Mouse (Mus musculus) gastrocnemius, postnatal 25 days (tissue): ENCODE measurements at regions not wholly inside any gene's neighbourhood (a gene's known extent, or its start where the extent isn't known, plus 50 kb on each side); places are given as distances from the start of the nearest gene placed in this dataset.
"Not testable (repeated sequence)": the region's sequence is repeated elsewhere in the genome, so short reads cannot be mapped to it uniquely, and the experiment has no call there.

Experiments used
- DNase-seq: peaks from one replicate; pipeline ENCODE4 v3.0.0; 2022

DNA sequence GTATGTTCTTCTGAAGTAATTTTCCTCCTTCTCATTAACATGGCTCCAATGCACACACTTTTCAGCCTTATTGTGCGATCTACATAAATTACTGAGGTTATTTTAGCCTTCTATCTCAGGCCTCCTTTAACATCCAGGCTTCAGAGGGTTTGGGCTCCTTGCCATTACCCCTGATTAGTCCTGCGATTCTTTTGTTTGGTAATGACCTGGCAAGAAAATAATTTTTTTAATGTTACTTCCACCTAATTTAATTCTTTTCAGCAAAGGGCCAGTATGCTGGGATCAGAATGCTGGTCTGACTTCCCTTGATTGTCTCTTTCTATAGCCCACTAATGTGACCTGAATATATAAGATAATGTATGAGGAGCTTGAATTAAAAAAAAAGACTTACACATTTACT is 739.4 kb downstream of the Tbl1xr1 start:
- no peak for DNase-seq

DNA sequence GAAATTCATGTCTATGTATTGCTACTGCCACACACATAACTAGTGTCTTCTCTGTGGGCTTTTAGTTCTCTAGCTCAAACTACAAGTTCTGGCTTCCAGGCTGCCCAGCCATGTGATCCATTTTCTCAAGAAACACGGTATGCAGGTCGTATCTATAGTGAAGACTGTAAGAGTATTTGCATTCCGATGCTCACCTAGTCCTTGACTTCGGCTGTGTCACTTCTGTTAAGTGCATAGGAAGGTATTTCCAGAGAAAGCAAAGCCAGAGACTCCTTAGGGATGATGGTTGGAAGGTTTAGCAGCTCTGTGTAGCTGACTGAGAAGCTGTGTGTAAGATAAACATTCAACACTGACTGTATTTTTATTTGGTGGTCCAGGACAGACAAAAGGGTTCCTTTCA is 750.0 kb downstream of the Tbl1xr1 start:
- no peak for DNase-seq

DNA sequence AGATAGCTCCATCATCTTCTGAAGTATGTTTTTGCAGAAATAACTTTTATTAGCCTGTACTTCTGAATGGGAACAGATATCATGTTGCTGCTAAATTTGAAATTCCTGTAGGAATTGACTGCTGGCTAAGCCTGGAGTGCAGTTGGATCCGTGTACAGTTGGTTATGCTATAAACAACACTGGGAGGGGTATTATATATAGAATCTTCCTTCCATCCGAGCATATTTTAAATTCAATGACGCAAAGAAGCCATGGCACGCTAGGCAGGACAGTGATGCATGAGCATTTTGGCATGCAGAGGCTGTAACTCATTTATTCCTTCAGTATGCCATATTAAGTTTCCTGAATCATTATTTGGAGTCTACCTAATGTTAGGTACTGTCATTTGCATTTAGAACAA is 762.5 kb downstream of the Tbl1xr1 start:
- DNase-seq, result no peak

DNA sequence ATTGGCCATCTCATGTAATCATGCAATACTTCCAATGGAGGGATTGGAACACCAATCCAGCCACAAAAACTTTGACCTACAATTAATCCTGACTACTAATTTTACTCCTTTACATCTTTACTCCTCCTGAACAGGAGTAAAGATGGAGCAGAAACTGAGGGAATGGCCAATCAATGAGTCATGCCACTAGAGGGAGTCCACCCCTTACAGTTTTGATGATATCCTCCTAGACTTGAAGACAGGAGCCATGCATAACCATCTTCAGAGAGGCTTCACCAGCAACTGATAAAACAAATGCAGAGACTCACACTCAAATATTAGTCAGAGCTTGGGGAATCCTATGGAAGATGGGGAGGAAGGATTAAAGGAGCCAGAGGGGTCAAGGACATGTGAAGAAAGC is 774.0 kb downstream of the Tbl1xr1 start:
- no peak for DNase-seq

DNA sequence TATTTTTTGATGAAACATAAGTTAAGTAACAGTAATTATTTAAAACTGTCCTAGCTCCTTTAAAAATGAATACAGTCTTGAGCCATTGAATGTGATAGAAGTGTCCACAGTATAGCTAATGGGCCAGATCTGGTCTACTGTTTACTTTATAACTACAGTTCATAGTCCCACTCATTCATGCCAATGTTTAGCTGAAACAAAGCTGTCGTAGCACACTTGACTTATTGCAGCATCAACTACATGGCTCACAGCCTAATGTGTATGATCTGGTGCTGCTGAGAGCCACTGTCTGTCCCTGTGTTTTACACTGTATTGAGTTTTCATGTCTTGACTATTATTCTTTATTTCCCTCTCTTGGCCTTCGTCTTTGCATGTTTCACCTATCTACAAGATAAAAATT is 787.1 kb downstream of the Tbl1xr1 start:
- DNase-seq, result no peak

DNA sequence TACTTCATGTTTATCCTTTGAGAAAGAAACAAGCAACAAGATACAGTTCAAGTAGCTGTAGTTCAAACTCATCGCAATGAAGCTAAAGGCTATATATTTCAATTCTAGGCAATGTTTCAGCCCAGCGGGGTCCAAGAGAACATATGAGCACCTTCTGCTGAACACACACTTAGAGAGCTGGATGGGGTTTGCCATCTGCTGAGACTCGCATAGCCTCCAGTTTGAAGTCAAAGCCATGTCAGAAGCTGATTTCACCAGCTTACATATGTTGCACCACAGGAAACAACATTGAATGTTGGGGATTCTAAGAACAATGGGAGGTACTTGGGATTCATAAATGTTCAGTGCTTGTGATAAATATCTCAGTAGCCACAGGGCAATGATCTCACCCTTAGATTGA is 801.4 kb downstream of the Tbl1xr1 start:
- DNase-seq, result no peak

DNA sequence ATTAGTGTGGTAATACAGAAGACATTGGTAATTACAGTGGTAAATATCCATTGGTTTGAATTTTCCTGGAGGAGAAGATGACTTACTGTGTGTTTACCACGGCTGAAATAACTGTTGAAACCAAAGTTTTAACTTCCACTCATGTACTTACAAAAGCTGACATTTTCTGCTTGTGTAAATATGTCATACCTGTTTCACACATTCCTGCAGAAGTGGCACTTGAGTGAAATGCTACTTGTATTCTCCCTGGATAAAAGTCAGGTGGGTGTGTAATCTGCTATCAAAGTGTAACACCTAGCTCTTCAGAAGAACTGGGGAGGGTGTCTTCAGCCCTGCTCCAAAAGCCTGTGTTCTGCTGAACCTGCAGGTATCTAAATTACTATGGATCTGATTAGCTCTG is 816.3 kb downstream of the Tbl1xr1 start:
- no peak for DNase-seq

DNA sequence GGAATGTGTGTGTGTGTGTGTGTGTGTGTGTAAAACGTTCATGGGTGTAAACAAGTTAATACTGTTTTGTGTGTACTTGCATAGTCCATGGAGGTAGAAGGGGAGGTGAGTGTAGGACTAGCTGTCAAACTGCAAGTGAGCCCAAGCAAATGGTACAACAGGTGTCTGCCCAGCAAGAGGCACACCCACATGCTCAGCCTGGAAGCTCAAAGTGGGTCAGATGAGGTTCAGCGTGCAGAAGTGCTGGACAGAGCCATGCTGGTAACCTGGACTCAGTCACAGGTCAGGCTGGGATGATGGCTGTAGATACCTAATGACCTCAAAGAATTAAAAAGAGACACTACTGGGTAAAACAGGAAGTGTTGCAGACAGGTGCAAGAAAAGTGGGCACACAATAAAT is 821.2 kb downstream of the Tbl1xr1 start:
- DNase-seq, result no peak

DNA sequence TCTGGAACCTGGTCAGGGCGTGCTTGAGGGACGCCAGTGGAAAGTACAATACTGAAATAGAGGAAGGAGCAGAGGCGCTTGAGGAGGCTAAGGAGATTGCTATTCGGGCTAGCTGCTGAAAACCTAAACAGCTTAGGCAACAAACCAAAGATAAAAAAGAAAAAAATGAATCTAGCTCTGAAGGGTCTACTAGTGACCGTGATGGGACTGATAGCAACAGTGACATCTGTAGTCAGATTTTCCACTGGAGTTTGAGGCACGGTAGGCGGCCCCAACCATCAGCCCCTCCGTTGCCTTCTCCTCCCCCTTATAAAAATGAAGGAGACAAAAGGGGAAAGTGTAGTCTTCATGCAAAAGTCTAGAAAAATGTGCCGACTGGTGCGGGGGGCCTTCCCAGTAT is 824.5 kb downstream of the Tbl1xr1 start:
- no peak for DNase-seq

DNA sequence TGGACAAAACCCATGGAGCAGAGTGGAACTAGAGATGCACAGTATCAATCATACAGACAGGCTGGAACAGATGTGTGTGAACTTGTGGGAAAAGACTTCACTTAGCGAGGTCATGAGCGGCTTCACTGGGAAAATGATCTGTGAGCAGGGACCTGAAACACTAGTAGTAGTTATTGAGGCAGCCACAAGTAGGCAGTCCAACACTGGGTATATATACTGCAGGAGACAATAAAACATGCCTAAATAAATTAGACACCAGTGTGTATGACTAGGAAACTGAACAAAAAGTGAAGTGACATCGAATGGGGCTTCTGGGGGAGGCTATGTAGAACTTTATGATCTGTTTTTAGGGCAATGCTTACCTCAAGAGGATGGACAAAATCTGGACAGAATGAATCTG is 852.5 kb downstream of the Tbl1xr1 start:
- no peak for DNase-seq

DNA sequence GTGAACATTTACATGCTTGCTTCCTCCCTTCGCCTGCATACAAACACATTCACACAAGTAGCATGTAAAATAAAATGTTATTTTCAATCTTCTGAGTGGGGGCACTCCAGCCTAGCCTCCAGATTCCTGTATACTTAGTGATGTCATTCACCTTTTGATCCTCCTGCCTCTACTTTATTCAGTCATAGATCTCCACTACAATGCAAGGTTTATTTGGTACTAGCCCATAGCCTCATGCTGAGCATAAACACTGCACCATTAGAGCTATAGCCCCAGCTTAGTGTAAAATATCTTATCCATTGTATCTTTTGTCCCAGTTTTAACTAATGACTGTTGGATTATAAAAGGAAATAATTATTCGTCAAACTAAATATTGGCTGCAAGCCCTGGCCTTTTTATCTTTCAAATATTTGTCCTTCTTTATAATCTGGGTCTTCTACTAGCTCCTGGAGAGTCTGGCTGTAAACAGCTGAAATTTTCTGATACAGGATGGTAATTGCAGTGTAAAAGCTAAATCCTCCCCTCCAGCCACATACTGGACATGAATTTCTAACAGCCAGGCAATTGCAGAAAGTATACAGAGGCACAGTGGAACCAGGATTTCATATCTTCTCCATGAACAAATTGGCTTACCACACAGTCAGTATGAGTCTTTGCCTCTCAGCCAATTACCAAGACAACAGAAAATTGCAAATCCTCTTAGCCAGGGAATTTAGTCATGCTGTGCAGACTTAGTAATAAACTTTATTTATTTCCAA is 853.5 kb downstream of the Tbl1xr1 start:
- DNase-seq, result no peak

DNA sequence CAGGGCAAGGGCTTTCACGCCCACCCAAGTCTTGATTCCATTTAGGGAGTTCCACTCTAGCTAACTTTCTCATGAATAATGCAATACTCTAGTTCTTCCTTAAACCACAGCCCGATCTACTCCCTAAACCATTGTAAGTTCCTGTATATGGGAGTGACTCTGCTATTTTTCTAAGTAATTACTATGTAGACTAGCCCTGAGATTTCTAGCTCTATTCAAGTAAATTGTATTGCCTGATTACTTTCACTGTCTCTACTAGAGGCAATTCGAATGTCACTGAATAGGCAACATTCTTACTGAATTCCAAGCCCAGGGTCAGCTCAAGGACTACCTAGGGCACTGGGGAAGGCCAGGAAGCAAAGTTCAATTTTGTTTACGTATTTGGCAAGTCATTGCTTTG is 869.2 kb downstream of the Tbl1xr1 start:
- not testable (repeated sequence) for DNase-seq

DNA sequence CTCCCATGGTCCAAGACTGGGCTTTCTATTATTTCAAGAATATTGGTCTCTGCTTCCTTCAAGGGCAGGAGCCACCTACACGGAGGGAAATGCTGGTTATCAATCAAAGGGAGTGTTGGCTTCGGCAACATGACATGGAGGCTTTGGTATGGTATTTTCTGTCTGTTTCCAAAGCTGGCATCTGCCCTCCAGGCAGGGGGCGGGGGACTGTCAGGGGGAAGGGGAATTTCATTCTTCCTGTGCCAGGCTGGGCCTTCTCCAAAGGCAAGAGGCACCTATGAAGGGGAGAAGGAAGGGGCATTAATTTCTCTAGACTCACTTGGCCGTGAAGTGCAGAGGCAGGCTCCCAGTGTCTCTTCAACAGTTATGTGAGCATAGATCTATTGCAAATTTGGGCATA is 870.7 kb downstream of the Tbl1xr1 start:
- DNase-seq, result no peak

DNA sequence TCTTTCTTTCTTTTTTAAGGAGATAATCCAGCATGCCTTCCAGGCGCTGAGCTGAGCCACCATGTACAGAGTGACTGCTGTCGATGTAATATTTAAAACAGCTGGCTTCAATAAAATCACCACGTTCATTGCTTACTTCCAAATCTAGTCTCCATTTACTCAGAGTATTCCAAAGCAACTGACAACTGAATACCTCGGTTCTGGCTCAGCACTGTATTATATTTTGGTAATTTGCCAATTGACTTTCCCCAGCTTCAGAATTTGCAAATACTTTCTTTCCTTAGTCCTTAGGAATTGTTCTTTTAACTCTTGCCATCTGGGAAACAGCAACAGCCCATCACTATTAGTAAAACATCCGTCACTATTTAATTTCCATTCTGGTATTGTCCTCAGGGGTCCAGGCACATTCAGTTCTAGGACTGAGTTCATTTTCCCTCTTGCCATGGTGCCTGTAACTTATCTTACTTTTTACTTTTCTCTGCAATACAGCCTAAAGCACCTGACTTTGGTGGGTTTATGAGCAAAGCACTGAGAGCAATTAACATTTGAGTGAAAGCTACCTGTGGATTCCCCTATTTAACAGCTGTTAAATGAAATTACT is 871.8 kb downstream of the Tbl1xr1 start:
- no peak for DNase-seq

DNA sequence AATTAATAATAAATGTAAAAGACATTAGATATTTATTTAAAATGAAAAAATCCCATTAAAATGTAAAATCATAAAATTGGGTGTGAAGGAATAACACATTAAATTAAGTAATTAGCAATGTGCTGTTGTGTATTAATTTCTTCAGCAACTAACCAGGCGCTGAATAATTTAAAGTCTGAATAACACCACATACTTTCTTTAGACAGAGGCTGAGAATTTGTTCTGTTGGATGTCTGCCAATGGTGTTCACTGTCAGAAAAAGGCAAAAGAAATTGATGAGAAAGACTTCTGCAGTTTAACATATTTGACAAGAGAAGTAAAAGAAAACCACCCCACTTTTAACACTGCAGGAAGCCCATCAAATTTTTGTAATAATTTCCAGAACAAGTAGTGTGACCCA is 881.0 kb downstream of the Tbl1xr1 start:
- no peak for DNase-seq

DNA sequence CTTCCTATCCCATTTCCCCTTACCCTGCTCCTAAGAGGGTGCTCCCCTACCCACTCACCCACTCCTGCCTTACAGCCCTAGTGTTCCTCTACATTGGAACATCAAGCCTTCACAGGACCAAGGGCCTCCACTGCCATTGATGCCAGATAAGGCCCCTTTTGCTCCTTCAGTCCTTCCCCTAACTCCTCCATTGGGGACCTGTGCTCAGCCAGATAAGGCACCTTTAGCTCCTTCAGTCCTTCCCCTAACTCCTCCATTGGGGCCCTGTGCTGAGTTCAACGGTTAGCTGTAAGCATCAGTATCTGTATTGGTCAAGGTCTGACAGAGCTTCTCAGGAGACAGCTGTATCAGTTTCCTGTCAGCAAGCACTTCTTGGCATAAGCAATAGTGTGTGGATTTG is 896.2 kb downstream of the Tbl1xr1 start:
- no peak for DNase-seq

DNA sequence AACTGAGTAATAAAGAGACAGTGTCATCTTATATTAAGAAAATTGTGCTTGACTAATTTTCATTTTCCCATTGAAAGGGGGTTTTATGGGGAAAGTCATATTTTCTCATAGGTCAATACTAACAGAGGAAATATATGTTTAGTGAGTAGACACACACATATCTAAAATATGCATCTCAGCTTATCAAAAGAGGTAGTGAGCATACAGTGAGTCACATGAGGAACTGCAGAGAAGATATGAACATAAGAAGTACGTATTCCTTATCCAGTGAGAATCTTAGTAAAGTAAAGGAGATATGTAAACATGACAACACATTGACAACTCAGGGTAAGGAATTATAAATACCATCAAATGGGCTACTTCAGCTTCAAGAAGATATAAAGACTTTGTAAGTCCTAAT is 900.3 kb downstream of the Tbl1xr1 start:
- no peak for DNase-seq

DNA sequence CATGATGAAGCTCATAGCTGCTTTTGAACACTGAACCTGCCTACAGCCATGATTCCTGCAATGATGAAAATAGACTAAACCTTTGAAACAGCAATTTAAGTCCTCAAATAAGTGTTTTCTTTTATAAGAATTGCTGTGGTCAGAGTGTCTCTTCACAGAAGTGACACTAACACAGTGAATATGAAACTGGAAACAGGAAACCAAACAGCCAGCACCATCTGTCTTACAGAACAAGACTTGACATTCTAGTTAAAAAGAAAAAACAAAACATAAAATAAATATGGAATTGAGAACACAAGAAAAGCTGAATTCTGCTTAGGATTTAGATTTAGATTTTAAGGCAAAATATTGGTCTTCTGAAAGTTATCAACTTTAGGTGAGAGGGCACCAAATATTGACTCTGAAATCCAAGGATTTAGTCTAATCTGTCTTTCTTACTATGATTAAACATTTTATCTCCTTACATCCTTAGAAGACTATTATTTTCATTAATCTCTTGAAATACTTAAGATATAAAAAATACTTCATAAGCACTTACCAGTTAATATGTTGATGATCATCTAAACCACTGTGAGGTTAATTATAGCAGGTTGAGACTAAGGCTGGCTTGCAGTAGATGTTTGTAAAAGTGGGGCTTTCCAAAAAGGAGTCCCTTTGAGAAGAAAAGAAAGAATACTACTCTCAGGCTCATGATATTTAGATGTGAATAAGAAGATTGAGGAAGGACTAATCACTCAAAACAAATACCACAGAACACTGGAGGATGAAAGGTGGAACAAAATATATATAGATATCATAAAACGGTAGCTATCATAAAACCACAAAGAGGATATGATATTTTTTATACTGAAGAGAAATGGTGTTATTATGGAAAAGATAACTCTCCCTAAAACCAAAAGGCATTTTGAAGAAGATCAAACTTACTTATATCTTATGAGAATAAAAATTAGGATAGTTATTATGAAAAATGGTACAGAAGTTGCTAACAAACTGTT is 903.7 kb downstream of the Tbl1xr1 start:
- DNase-seq, result no peak

DNA sequence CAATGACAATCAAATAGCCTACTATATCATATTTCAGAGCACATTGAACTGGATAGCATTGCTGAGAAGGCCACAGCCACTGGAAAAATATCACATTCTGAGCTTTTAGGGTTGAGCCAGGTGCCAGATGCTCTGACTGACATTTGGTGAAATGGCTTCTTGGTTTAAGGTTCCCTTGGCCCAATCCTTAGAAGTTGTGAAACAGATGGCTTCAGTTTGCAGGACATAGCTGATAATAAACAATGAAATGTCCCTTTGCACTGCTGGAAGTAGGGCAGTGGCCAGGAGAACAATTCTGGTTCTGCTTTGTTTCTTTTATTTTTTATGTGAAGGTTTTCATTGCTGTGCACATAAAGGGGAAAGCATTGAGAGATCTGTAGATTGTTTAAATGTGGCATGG is 906.0 kb downstream of the Tbl1xr1 start:
- DNase-seq, result no peak

DNA sequence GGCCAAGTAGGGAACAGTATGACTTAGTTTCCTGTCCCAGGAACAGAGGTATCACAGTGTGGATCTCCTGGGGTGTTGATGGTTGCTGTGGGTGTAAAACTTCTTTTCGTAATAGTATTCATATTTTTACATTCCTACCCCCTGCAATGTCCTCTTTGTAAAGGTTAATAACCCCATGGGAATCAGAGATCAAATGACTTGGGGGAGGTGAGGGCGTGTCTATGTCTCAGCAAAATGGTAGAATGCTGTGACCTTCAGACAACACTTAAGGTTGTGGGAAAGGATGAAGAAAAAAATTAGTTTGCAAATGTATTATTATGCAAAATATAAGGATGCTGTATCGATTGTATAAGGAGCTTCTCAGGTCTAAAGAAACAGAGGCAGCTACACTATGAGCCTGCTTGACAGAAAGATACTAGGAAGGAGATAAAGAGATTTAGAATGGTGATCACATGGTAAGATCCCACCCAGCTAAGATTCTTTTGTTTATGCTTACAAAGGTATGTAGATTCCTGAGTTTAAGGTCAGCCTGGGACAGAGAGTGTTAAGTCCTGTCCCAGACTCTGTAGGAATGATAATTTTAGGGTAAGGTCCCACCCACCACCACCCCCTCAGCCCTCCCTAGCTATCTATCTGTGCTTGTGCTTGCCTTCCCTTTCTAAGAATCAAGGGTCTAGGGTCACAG is 913.8 kb downstream of the Tbl1xr1 start:
- DNase-seq, result no peak

DNA sequence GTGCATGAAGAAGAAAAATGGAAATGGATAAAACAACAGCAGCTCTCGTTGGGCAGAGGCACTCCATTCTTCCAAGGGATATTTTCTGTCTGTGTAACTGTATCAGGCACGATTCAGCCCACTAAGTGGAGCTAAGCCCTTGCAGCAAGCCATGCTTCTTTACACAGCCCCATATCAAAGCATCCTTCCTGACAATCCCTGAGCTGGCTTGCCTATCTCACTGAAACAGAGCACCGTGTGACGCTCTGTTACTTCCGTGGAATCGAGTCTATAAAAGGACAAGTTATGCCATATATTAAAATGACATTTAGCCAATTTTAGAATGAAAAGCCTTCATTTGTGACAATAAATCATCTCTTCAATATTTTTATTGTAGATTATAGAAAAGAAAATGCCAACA is 918.8 kb downstream of the Tbl1xr1 start:
- DNase-seq, result no peak

DNA sequence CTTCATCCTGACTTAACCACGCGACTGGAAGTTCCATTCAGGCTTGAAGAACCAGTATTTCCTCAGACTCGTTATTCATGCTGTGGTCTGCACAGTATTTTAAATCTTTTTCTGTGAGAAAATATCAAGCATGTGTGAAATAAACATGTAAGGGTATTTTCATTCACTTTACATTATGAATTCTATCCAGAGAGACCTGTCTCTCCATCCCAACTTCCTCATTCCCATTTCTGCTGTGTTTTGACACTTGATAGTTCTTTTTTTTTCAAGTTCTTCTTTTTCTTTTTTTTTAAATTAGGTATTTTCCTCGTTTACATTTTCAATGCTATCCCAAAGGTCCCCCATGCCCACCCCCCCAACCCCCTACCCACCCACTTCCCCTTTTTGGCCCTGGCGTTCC is 919.4 kb downstream of the Tbl1xr1 start:
- DNase-seq, result no peak

DNA sequence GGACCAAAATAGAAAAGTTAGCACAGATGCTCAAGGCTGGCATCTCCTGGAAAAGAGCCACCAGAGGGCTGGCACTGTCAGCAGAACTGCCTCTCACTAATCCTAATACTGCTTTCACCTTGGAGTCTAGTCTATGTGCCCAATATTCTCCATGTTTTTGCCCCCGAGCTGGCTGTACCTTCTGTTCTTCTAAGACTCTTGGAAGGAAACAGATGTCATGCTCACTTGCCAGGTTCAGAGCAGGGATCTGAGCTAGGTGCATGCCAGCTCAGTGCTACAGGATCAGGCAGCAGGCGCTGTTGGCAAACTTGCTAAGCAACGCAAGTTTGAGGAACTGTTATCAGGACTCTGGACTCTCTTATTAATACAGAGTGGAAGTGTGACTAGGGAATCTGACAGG is 924.6 kb downstream of the Tbl1xr1 start:
- peak; percentile 48 for DNase-seq
